ENCODE assay signal across 8 mouse cellular contexts in genomic region chr9:31384786-31385499, GRCm38 (mm10). TPM values are rescaled to one million over a fixed set of nuclear protein-coding genes. Genes with fewer than 3 reads are reported as not detected.
DNase-seq lines count a peak whose midpoint lies in the region; ATAC-seq and TF ChIP-seq lines count a peak whose summit lies in the region.

No protein-coding gene starts in this region.

- 76% methylated on average over 17 of the region's 17 CpGs for WGBS in heart, embryonic 16.5 days
- 80% methylated on average over 17 of the region's 17 CpGs for WGBS in embryonic facial prominence, embryonic 14.5 days
- WGBS in liver, embryonic 13.5 days (ENCODE audit: insufficient replicate concordance) = 76% methylated on average over 17 of the region's 17 CpGs

- peak overlapping the region; percentile 92; the same call in 1 of the 2 replicates for H3K4me3 ChIP-seq in heart, embryonic 16.5 days (ENCODE audit: low read length)
- H3K4me3 ChIP-seq in E14TG2a.4 (replicated peaks; ENCODE audit: low read length) = peak overlapping the region; percentile 89
- H3K4me3 ChIP-seq in embryonic facial prominence, embryonic 14.5 days (ENCODE audit: low read depth, low read length) = 0 out of 2 replicates have a peak overlapping the region, but pooled peaks have one; percentile 75
- H3K4me3 ChIP-seq in liver, embryonic 13.5 days (replicated peaks) = peak overlapping the region; percentile 91

- TF ChIP-seq CTCF in E14TG2a.4 (conservative IDR thresholded peaks at IDR 0.05; ENCODE audit: low read length) = no peak

- no peaks in the 10 kb centered on the region for H3K9me3 ChIP-seq in heart, embryonic 16.5 days (replicated peaks; ENCODE audit: control insufficient read depth, low read length)
- no peaks in the 10 kb centered on the region for H3K9me3 ChIP-seq in E14TG2a.4 (ENCODE audit: low read length)
- H3K9me3 ChIP-seq in embryonic facial prominence, embryonic 14.5 days (ENCODE audit: control insufficient read depth, low read length) = no peaks in the 10 kb centered on the region
- no peaks in the 10 kb centered on the region for H3K9me3 ChIP-seq in liver, embryonic 13.5 days (replicated peaks)

- no peak overlapping the region; the same call in 1 of the 2 replicates for H3K9ac ChIP-seq in heart, embryonic 16.5 days (ENCODE audit: low read length)
- no peak overlapping the region for H3K9ac ChIP-seq in embryonic facial prominence, embryonic 14.5 days (ENCODE audit: low read depth, low read length)
- peak overlapping the region; percentile 93; the same call in 1 of the 2 replicates for H3K9ac ChIP-seq in liver, embryonic 13.5 days

- no peaks in the 10 kb centered on the region; the same call in 1 of the 2 replicates for H3K36me3 ChIP-seq in heart, embryonic 16.5 days (ENCODE audit: control insufficient read depth, insufficient read depth)
- H3K36me3 ChIP-seq in E14TG2a.4 (ENCODE audit: insufficient read depth, low read length) = peaks cover 15% of the 10 kb centered on the region
- H3K36me3 ChIP-seq in embryonic facial prominence, embryonic 14.5 days (ENCODE audit: control insufficient read depth, insufficient read depth, low read length) = peaks cover 9% of the 10 kb centered on the region
- peaks cover 3% of the 10 kb centered on the region for H3K36me3 ChIP-seq in liver, embryonic 13.5 days

- peak overlapping the region; percentile 89 for H3K4me2 ChIP-seq in heart, embryonic 16.5 days (ENCODE audit: low read depth, low read length)
- no peak overlapping the region for H3K4me2 ChIP-seq in embryonic facial prominence, embryonic 14.5 days (ENCODE audit: low read depth, low read length)
- peak overlapping the region; percentile 78 for H3K4me2 ChIP-seq in liver, embryonic 13.5 days

- ATAC-seq in heart, embryonic 16.5 days (replicated peaks; ENCODE audit: extremely low read depth, insufficient read depth, low FRiP score) = no peak
- ATAC-seq in embryonic facial prominence, embryonic 14.5 days (ENCODE audit: low read depth) = no peak
- no peak for ATAC-seq in liver, embryonic 13.5 days (ENCODE audit: low read depth)

- peaks cover 10% of the 10 kb centered on the region for H3K4me1 ChIP-seq in heart, embryonic 16.5 days (ENCODE audit: control insufficient read depth, insufficient read depth, low read length)
- H3K4me1 ChIP-seq in E14TG2a.4 (replicated peaks; ENCODE audit: low read depth, low read length) = peaks cover 66% of the 10 kb centered on the region
- H3K4me1 ChIP-seq in embryonic facial prominence, embryonic 14.5 days (ENCODE audit: control insufficient read depth, insufficient read depth, low read length) = peaks cover 8% of the 10 kb centered on the region; the same call in 1 of the 2 replicates
- H3K4me1 ChIP-seq in liver, embryonic 13.5 days (replicated peaks) = peaks cover 25% of the 10 kb centered on the region

- no peak for DNase-seq in heart, adult 9 months (ENCODE audit: low spot score in 2 of 2)
- DNase-seq in embryonic facial prominence, embryonic 14.5 days (ENCODE audit: low spot score) = no peak
- DNase-seq in liver, embryonic 13.5 days = no peak
- DNase-seq in yolk sac, embryonic 10.5 days (ENCODE audit: low spot score) = no peak
- DNase-seq in kidney, postnatal 14 days = no peak
- no peak for DNase-seq in lung, adult 18-20 months

- no peaks in the 10 kb centered on the region for H3K27me3 ChIP-seq in heart, embryonic 16.5 days (ENCODE audit: control insufficient read depth, insufficient read depth, low read length)
- H3K27me3 ChIP-seq in E14TG2a.4 (ENCODE audit: insufficient read depth, low read length) = no peaks in the 10 kb centered on the region
- H3K27me3 ChIP-seq in embryonic facial prominence, embryonic 14.5 days (replicated peaks; ENCODE audit: control insufficient read depth, insufficient read depth, low read length) = no peaks in the 10 kb centered on the region
- H3K27me3 ChIP-seq in liver, embryonic 13.5 days = no peaks in the 10 kb centered on the region

- no peak overlapping the region for H3K27ac ChIP-seq in heart, embryonic 16.5 days (ENCODE audit: low read length)
- H3K27ac ChIP-seq in embryonic facial prominence, embryonic 14.5 days (replicated peaks; ENCODE audit: low read depth, low read length) = no peak overlapping the region
- no peak overlapping the region for H3K27ac ChIP-seq in liver, embryonic 13.5 days

RNA-seq across cellular contexts. Expression of gene Nfrkb, which starts 1.0 kb away (rescaled TPM):
- polyA plus RNA-seq in heart, embryonic 16.5 days (2015; fragmentation: Nextera tagmentation; extraction: Ambion mirVana) = 13.4 and 13.9 TPM in 2 replicates
- polyA plus RNA-seq in embryonic facial prominence, embryonic 14.5 days (2014; fragmentation: Nextera tagmentation; extraction: Ambion mirVana) = 18.3 and 22.6 TPM in 2 replicates
- polyA plus RNA-seq in liver, embryonic 13.5 days (2015; fragmentation: Nextera tagmentation; extraction: Ambion mirVana) = 5.8 and 6.7 TPM in 2 replicates
